Mouse (Mus musculus) left cerebral cortex, postnatal 4 days (tissue): ENCODE measurements around the gene Rab25. TPM values are rescaled to one million over a fixed set of nuclear protein-coding genes. Genes with fewer than 3 reads are reported as not detected.

ENCODE experiments used
- DNase-seq: peaks from one replicate; pipeline ENCODE4 v3.0.0-alpha.2; 2022
- intact Hi-C: fragments of 180-260 bp; cut with DNase I; formaldehyde crosslinking; loops from one replicate; pipeline ENCODE4 v1.15.1; 2025
- total RNA-seq, 2 experiments: library from RNA; stranded (reverse); gene quantifications; 2 replicates each; pipeline ENCODE4 v1.2.3; 2021

The Rab25 gene
- total RNA-seq, 2 experiments from 2014 or later = 0.83 TPM; not detected in 1

- intact Hi-C loops = loop anchor here (10.0 kb wide), 1 partner anchor 114 kb away; the partner anchor contains the start of gene Pmf1
- DNase-seq = no peak
These were observed 19.5 kb downstream of the Rab25 start for GRCm38 (mm10) chr3:88528646-88529045.

DNA sequence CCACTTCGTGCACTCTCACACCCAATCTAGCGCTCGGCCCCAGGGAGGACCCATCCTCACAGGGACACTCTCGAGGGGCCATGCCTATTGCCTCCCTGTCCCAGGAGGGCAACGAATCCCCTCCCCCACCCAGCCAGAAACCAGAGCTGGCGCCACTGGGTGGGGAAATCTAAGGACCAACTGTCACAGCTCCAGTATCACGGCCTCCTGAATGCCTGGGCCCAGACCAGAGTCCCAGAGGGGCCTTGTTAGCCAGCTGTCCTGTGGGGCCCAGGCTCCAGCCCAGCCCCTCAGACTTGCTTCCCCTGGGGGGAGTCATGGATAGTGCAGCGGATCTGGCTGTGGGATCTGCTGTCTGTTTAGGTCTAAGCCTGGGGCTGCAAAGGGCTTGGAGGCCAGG is 20.5 kb downstream of the Rab25 start:
- DNase-seq = peak; percentile 46
- intact Hi-C loops = loop anchor here (10.0 kb wide), 1 partner anchor 113 kb away; the partner anchor contains the start of gene Pmf1

- intact Hi-C loops = loop anchor here (10.0 kb wide), 1 partner anchor 112 kb away; the partner anchor contains the start of gene Pmf1
- DNase-seq = peak; percentile 90
These were observed 21.7 kb downstream of the Rab25 start for GRCm38 (mm10) chr3:88526157-88527131.

DNA sequence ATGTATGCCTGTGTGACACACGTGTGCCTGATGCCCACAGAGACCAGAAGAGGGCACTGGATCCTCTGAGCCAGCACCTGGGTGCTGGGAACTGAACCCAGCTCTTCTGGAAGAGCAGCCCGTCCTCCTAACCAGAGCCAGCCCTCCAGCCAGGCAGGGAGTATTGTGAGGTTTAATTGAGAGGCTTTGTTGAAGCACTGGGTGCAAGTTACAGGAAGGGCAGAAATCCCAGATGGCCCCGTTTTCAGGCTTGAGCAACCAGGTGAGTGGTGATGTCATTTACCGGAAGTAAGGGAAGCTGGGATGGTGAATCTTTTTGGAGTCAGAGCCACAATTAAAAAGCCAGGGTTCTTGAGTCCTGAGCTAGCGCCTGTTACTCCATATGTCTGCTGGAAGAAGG is 23.1 kb downstream of the Rab25 start:
- DNase-seq = no peak
- intact Hi-C loops = loop anchor here (10.0 kb wide), 1 partner anchor 110 kb away; the partner anchor contains the start of gene Pmf1

- no peak for DNase-seq
- intact Hi-C loops = loop anchor here (2.0 to 10.0 kb wide), 2 partner anchors 40 to 108 kb away; partner anchors contain the start of gene Pmf1
These were observed 25.1 kb downstream of the Rab25 start for GRCm38 (mm10) chr3:88523027-88523426.

DNA sequence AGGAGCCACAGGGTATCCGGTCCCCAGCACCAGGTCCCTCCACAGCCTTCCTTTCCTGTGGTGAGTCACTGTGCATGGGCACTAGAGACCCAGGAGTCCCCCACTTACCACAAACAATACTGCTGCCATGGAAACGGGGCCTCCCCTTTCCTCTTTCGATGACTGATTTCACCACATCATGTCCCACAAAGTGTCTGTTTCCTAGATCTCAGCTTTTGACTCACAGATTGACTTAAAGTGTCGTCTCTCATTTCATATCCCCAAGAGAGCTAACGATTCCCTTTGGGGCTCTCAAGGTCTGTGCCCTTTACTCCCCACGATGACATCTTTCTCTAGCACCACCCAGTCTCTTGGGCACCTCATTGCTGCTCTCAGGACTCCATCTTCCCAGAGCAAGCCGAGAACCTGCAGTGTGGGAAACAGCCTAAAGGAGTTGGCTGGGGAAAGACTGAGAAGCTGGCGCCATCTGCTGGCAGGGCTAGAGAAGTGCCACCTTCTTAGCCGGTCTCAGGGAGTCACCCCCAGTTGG is 26.2 kb downstream of the Rab25 start:
- DNase-seq = peak; percentile 60
- intact Hi-C loops = loop anchor here (2.0 to 10.0 kb wide), 2 partner anchors 39 to 107 kb away; partner anchors contain the start of gene Pmf1

DNA sequence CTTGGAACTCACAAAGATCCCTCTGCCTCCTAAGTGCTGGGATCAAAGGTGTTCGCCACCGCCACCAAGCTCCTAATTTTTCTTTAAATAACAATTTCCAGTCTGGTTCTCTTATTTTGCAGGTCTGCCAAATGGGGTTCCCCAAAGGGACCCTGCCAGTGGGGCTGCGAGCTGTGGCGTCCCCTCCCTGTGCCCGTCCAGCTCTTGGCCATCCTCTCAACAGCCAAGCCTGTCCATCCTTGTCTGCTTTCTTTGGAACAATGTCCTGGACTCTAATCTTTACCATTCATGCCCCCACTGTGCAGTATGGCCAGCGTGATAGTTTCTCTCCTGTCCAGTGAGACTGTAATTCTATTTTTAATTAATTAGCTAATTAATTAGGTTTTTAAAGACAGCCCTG is 26.9 kb downstream of the Rab25 start:
- DNase-seq = no peak
- intact Hi-C loops = loop anchor here (10.0 kb wide), 1 partner anchor 106 kb away; the partner anchor contains the start of gene Pmf1

- intact Hi-C loops = loop anchor here (10.0 kb wide), 1 partner anchor 105 kb away; the partner anchor contains the start of gene Pmf1
- no peak for DNase-seq
These were observed 28.0 kb downstream of the Rab25 start for GRCm38 (mm10) chr3:88520078-88520477.

DNA sequence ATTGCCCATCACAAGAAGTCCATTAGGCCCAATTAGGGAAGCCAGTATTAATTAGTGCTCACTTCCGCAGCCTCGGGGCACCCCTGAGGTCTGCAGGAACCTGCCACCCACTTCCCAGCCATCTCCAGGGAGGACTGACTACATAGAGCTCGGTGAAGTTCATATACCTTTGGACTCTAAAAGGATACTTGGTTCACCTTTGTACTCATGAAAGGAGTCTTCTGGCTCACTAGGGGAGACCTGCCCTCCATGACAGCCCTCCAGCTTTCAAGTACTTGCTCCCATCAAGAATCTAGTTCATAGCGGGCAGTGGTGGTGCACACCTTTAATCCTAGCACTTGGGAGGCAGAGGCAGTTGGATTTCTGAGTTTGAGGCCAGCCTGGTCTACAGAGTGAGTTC is 29.7 kb downstream of the Rab25 start:
- intact Hi-C loops = no loop called here
- DNase-seq = no peak

GRCm38 (mm10) chr3:88516407-88516806 is 31.7 kb downstream of the Rab25 start:
- intact Hi-C loops = no loop called here
- no peak for DNase-seq

GRCm38 (mm10) chr3:88515095-88515386 is 33.1 kb downstream of the Rab25 start:
- DNase-seq = no peak

DNA sequence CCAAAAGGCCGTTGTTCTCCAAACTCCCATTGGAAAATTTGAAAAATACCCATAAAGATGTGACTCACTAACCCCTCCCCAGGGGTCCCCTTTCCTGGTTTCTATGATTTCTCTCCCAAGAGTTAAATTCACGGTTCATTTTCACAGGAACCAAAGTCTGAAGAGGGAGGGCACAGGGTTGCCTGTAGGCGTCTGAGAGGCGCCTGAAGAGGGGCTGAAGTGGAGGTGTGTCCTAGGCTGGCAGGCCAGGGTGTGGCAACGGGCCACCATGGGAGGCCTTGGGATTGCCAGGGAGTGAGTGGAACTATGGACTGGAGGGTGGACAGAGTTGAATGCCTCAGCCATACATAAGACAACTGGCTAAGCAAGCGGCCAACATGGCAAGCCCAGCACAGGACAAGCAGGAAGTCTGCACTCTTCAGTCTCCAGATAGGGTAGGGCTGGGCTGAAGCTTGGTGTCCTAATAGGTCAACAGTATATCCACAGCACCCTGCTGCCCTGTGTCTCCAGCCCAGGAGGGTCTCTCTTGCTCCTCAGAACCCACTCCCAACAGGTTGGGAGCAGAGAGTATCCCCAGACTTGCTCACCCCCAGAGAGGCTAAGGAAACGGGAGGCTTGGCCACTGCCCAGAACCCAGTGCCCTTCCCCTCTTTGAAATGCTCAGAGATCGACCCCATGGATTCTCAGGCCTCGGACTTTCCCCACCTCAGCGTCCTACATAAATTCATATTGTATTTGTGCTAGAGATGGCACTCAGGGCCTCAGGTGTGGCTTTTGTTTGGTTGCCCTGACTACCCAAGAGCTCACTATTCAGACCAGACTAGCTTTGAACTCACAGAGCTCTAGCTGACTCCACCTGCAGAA is 33.6 kb downstream of the Rab25 start:
- intact Hi-C loops = no loop called here
- DNase-seq = no peak

More at GRCm38 (mm10) chr3:88515095-88515386, 33.1 kb downstream of the Rab25 start:
- intact Hi-C loops = no loop called here

DNA sequence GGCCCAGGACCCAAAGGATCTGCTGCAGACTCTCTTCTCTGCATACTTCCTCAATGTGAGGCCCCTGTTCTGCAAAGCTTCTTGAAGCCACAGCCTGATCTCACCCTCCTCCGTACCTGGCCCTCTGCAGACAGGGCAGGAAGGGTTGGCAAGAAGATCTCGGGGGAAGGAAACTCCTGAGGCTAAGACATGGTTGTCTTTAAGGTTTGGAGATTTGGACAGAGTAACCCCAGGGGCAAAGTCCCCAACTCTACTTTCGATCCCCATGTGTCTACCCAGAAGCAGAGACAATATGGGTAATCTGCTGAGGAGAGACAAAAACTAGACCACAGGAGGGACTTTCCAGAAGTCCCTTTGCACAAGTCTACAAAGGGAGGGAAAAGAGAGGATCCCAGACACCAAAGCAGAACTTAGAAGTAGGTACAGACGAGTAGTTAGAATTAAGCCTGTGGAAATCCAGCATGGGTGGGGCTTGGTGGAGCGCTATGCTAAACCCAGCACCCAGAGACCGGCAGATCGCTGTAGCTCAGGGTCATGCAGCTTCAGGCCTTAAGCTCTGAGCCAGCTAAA is 34.5 kb downstream of the Rab25 start:
- no peak for DNase-seq
- intact Hi-C loops = no loop called here

DNA sequence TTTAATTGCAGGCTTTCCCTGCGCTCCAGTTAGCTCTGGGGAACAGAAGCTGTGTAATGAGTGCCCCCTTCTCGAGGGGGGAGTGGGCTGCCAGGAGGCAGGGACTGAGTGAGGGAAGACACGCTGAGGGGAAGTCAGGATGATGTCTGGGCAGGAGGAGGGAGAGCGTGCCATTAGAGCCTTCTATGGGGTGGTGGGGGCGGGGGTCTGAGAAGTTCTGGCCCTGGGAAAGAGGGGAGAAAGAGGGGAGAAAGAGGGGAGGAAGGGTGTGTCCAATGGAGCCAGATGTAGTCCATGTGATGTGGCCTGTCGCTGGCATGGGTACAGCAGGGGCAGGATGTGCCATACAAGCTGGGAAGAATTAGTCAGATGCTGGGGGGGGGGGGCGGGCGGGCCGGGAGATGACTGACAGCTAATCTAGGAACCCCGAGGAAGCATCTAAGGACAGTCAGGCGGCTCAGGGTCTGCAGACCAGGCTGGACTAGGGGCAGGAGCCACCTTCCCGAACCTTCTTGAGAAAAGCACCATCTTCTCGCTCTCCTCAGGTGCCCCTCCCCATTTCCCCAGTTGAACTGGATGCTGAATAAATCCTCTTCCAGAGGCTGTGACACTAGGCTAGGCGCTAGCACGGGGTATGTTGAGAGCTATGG is 35.1 kb downstream of the Rab25 start:
- no peak for DNase-seq
- intact Hi-C loops = no loop called here

GRCm38 (mm10) chr3:88512141-88512895 is 35.8 kb downstream of the Rab25 start:
- no peak for DNase-seq
- intact Hi-C loops = no loop called here

- DNase-seq = no peak
- intact Hi-C loops = no loop called here
These were observed 36.5 kb downstream of the Rab25 start for GRCm38 (mm10) chr3:88511559-88511958.

GRCm38 (mm10) chr3:88510421-88511289 is 37.4 kb downstream of the Rab25 start:
- intact Hi-C loops = no loop called here
- no peak for DNase-seq
